Mouse (Mus musculus) megakaryocyte, embryonic 14.5 days (primary cell): ENCODE results near the gene Nipal1.

Experiments
- FLI1 ChIP-seq: IDR thresholded peaks from 2 replicates; pipeline ENCODE4 v1.6.1; 2012; ENCODE audit warnings: low read length, inconsistent platforms, mixed read lengths
- GATA1 ChIP-seq: IDR thresholded peaks from 3 replicates; pipeline ENCODE4 v1.6.1; 2012; ENCODE audit warnings: mixed read lengths, low read length, inconsistent platforms, borderline replicate concordance

DNA sequence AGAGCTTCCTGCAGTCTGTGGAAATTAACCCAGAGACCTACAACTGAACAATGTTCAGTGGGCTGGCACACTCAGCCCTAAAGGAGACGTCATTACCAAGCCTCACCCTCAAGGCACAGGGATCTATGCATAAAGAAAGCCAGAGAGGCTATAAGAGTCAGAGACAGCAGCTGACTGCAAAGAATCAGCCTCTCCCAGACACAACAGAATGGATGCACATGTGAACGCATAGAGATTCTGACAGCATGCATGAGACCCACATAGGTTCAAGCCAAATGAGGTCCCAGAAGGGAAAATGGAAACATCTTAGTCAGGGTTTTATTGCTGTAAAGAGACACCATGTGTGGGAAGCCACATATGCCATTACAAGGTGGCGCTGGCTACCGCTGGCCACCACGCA is 42.9 kb downstream of the Nipal1 start:
- no peak for TF ChIP-seq GATA1
- no peak for TF ChIP-seq FLI1
